Mouse (Mus musculus): Measurements from ENCODE around the gene Shc2. TPM values are rescaled to one million over a fixed set of nuclear protein-coding genes. Genes with fewer than 3 reads are reported as not detected.

The Shc2 gene
- not detected in 2 replicates for total RNA-seq (2023)

DNA sequence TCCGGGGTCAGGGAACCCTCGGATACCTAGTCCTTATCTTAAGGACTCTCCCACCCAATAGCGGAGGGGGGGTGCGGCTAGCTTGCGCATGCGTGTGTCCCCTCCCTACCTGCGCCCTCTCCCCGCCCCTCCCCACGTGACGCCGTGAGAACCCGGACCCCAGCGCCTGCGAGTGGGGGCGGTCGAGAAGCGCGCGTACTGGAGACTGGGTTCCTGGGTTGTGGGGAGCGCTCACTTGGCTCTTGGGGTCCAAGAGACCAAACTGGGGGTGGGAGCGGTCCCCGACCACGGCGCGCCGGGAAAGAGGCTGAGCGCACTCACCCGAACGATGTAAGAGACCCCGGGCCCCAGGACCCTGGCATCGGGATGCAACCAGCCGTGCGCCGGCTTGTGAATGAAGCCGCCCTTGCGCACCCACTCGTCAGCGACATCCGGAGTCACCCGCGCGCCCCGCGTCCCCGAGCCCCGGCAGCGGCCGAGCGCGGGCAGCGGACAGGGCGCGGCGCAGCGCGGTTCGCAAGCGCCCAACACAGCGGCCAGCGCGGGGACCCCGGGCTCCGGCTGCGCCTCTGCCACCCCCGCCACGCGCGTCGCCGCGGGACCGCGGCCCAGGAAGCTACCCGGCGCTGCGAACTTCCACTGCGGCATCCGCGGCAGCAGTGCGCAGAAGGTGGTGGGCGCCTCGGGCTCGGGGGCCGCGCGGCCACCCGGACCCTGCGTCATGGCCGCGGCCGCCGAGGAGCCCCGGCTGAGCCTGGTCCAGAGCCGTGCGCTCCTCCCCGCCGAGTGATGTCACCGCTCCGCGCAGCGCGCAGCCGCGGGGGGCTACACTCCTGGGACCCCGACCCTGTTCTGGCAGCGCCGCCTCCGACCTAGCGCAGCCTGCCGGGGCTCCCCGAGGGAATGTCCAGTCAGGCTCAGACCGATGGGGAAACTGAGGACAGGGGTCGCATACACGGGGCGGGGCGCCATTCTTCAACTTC lies at the start of gene Shc2:
Gene Shc2, minus strand, starts transcription at position 791 of the 983 bp plus-strand sequence.

DNA sequence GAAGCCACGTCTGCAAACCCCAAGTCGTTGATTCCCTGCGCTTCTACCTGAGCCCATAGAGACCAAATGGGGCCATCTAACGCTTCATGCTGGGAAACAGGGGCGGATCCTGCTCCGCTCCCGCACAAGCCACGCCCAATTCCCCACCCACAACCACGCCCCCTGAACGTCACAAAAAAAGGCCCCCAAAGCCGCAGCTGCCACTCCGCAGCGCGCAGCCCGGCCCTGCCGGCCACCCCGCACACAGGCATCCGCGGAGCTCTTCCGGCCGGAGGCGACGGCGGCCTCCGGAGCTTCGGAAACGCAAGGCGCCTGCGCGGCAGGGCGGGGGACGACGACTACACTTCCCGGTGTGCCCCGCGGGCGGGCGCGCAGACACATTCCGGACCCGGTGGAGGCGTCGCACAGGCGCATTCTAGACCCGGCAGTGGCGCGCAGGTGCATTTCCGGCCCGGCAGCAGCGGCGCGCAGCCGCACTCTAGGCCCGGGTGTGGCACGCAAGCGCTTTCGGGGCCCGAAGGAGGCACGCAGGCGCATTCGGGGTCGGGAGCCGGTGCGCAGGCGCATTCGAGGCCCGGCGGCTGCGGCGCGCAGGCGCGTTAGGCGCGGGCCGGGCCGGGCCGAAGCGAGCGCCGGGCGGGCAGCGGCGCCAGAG lies 44.0 kb upstream of the Shc2 start, which contains the start of gene Cdc34:
Gene Cdc34, plus strand, starts transcription at position 605 of the 655 bp plus-strand sequence.

DNA sequence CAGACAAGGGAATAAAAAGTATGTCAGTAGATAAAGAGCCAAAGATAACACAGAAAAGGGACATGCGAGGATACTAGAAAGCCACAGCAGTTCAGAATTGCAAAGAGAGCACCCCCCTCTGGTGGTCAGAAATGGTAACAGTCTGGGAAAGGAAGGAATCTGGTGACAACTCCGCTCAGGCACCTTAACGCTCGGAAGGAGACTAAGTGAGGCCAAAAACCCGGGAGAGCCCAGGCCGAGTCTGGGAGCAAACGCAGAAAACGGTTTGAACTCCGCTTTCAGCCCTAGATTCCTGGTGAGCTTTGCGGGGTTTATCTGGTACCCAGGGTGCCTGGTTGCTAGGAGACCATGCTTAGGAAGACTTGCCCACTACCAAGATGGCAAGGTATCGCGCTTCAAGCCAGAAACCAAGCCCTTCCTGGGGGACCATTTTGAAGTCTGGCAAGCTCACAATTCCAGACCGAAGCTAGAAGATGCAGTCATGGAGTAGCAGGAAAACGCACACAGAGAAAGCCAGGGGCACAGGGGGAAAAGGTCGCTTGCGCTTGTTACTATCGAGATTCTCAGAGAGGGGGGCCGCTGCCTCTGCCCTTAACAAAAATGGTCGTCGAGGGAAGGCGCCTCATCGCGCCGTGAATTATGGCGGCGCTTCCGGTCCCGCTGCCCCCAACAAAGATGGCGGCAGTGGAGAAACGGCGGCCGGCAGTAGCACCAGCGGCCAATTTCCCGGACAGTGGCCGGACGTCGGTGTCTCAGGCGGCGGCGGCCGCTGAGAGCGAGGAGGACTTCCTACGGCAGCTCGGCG lies 31.3 kb upstream of the Shc2 start, which contains the start of gene Tpgs1:
Gene Tpgs1, plus strand, starts transcription at position 599 of the 805 bp plus-strand sequence.

DNA sequence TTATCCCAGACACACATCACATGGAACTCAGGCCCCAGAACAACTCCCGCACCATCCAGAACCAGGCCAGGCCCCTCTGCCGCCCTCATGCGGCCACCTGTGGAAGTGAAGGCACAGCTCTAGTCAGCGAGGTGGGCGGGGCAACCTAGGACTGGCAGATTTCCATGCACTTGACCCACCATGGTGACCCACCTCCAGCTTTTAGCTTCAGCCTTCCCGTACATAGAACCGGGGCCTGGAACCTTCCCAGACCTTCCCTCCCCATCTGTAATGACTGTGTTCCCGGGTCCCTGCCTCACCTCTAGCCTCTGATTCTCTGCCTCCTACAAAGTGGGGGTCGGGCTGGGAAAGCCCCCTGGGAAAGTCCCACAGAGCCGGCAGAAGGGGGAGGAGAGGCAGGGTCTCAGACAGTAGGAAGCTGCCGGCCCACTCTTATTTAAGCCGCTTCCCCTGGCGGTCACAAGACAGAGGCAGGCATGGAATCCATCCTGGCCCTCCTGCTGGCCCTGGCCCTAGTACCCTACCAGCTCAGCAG lies 26.5 kb upstream of the Shc2 start, which contains the start of gene Madcam1:
Gene Madcam1, plus strand, starts transcription at position 429 of the 535 bp plus-strand sequence.

DNA sequence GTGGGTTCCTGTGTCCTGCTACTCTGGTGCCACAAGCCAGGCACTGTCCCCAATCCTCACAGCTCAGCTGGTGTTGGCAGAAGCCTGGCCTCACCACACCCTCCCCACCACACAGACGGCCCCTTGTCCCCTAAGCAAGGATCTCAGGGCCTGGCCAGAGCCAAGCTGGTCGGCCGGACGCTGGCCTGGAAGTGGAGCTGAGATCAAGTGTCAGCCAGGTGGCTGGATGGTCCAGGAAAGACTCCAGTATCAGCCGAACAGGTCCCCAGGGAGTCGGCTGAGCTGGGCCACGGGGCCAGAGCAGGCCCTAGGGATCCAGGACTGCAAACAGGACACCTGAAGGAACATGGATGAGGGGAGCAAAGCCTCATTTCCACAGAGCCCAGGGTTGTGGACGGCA lies 8.0 kb upstream of the Shc2 start, which contains the start of gene Odf3l2:
Gene Odf3l2, minus strand, starts transcription at position 28 of the 400 bp plus-strand sequence.

DNA sequence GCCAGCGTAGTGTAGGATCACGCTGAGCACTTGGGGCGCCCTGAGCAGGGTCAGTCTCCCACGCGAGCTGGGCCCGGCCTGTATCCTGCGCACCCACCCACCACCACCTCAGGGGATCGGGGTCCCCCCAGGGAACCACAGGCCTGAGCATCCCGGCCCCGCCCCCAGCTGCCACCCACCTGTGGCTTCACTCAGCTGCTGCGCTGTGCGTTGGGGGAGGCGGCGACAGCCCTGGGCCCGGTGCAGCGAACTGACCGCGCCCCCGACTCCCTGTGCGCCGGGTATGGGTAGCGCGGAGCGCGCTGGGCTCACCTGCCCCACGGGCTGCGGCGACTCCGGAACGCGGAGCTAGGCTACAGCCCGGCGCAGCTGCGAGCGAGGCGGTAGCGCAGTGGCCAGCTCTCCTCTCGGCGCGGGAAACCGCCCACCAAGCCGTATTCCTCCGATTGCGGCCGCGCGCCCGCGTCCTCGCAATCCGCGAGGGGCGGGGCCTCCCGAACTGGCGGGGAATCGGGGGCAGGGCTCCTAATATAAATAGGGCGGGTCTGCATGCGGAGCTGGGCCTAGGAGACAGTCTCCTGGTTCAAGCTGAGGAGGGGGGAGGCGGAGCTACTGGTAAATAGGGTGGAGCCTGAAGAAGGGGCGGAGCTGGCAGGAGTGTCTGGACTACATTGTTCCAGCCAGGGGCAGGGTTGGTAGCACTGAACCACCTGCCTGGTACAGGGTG lies 24.0 kb downstream of the Shc2 start, which contains the start of gene C2cd4c:
Gene C2cd4c, minus strand, starts transcription at position 448 of the 727 bp plus-strand sequence.

DNA sequence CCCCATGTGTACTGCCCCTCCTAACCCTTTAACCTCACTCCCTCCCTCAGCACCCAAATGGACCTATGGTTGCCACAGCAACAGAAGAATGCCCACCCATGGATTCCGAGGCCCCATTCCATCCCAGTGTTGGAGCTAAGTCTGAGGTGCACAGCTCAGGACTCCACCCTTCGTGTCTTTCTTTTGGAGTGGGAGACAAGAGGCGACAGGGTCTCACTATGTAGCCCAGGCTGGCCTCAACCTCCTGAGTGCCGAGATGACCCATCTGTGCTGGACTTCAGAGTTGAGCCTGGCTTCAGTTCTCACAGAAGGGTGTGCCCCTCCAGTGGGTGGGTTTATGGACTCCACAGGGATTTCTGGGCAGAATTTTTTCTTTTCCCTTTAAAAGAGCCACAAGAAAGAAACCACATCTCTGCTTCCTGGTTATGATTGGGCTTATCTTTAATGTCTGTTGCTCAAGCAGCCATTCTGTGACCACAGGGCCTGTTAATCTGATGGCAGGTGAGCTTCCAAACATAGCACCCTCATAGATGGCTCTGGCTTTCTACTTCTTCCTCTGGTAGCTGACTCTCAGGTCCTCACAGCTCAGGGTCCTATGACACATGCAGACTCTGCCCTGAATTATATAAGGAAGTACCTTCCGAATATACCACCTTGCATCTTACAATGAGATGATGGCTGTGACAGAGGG lies 50.5 kb downstream of the Shc2 start, which contains the start of gene Theg:
Gene Theg, minus strand, starts transcription at position 271 of the 691 bp plus-strand sequence.

Other genes with a start within 250 kb of the Shc2 start
- gene Vmn2r83, start 169.2 kb downstream of the Shc2 start, total RNA-seq (2023) = not detected in 2 replicates
- gene Plpp2, start 104.1 kb downstream of the Shc2 start, total RNA-seq (2023) = 3.0 and 4.0 TPM in 2 replicates
- 7.8 and 8.8 TPM in 2 replicates for gene Mier2, start 82.7 kb downstream of the Shc2 start, total RNA-seq (2023)
- gene Theg, start 50.6 kb downstream of the Shc2 start, total RNA-seq (2023) = not detected in 2 replicates
- not detected in 2 replicates for gene C2cd4c, start 23.9 kb downstream of the Shc2 start, total RNA-seq (2023)
- not detected in 2 replicates for gene Odf3l2, start 7.8 kb upstream of the Shc2 start, total RNA-seq (2023)
- not detected in 2 replicates for gene Madcam1, start 26.6 kb upstream of the Shc2 start, total RNA-seq (2023)
- gene Tpgs1, start 31.5 kb upstream of the Shc2 start, total RNA-seq (2023) = 16.1 and 19.4 TPM in 2 replicates
- gene Cdc34, start 44.3 kb upstream of the Shc2 start, total RNA-seq (2023) = 62.7 and 69.8 TPM in 2 replicates
- 1.6 and 2.3 TPM in 2 replicates for gene Gzmm, start 51.1 kb upstream of the Shc2 start, total RNA-seq (2023)
- gene Bsg, start 66.6 kb upstream of the Shc2 start, total RNA-seq (2023) = 78.7 and 95.6 TPM in 2 replicates
- gene Hcn2, start 78.7 kb upstream of the Shc2 start, total RNA-seq (2023) = not detected in 2 replicates
- 10.1 and 11.3 TPM in 2 replicates for gene Polrmt, start 108.7 kb upstream of the Shc2 start, total RNA-seq (2023)
- not detected in 2 replicates for gene Fgf22, start 117.2 kb upstream of the Shc2 start, total RNA-seq (2023)
- gene Rnf126, start 129.0 kb upstream of the Shc2 start, total RNA-seq (2023) = 18.7 and 24.0 TPM in 2 replicates
- 3.4 and 5.5 TPM in 2 replicates for gene Fstl3, start 139.4 kb upstream of the Shc2 start, total RNA-seq (2023)
- 15.8 and 16.6 TPM in 2 replicates for gene Prss57, start 153.0 kb upstream of the Shc2 start, total RNA-seq (2023)
- 104 and 146 TPM in 2 replicates for gene Palm, start 155.7 kb upstream of the Shc2 start, total RNA-seq (2023)
- gene Misp, start 183.1 kb upstream of the Shc2 start, total RNA-seq (2023) = 0.60 and 1.1 TPM in 2 replicates
- gene Ptbp1, start 216.5 kb upstream of the Shc2 start, total RNA-seq (2023) = 224 and 230 TPM in 2 replicates
- 374 and 461 TPM in 2 replicates for gene Prtn3, start 236.6 kb upstream of the Shc2 start, total RNA-seq (2023)
- gene Plppr3, start 236.7 kb upstream of the Shc2 start, total RNA-seq (2023) = 21.5 and 22.3 TPM in 2 replicates
- gene Elane, start 248.3 kb upstream of the Shc2 start, total RNA-seq (2023) = 409 and 433 TPM in 2 replicates

Measured in neutrophil, adult 65 days (primary cell).